Mouse (Mus musculus) small intestine, adult 2 months (tissue): ENCODE results near the gene Ippk.

Experiments
- CTCF ChIP-seq: fragments of 200-500 bp; IDR thresholded peaks from 2 replicates; pipeline ENCODE4 v1.5.1; 2012; ENCODE audit warnings: low read depth, mild to moderate bottlenecking, control low read depth, inconsistent platforms, low read length, moderate library complexity, mixed read lengths; ENCODE audit not compliant: insufficient replicate concordance, insufficient read length; ENCODE audit errors: extremely low read depth
- POLR2A ChIP-seq: fragments of 200-500 bp; IDR thresholded peaks from 2 replicates; pipeline ENCODE4 v1.6.1; 2012; ENCODE audit warnings: low read depth, mild to moderate bottlenecking, control low read depth, inconsistent platforms, low read length, moderate library complexity

DNA sequence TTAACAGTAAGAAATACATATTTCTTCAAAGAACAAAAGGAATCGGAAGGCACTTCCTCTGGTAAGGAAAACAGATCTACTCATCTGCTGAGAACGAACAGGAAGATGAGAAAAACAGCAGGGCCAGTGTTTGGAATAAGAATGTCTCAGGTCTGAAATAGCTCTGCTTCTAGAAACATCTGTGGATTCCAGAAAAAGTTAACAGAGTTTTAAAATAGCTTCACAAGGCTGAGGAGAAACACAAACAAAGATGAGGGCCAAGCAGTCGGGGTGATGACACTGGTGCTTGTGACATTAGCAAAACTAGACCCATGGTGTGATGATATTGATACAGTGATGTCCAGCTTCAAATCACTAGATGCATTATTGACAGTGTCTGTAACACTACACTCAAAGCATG, 86.1 kb downstream of the Ippk start:
- TF ChIP-seq CTCF: no peak
- no peak for TF ChIP-seq POLR2A
